Comparison of ENCODE assay signal across 32 mouse cellular contexts in genomic region chr7:98809372-98809771, GRCm38 (mm10). TPM values are rescaled to one million over a fixed set of nuclear protein-coding genes. Genes with fewer than 3 reads are reported as not detected.
DNase-seq lines count a peak whose midpoint lies in the region; ATAC-seq and TF ChIP-seq lines count a peak whose summit lies in the region.
"Had no signal": no experiment of that assay in that cellular context is flagged by ENCODE, and none has a peak within 500 bp of the region (broad histone marks: within the 10 kb centered on the region; RNA-seq: fewer than 3 reads in every experiment).

No protein-coding gene starts in this region.

- TF ChIP-seq CTCF in liver, postnatal 0 days (IDR thresholded peaks at IDR 0.05; ENCODE audit: low read depth): no peak
- TF ChIP-seq CTCF in CH12.LX (conservative IDR thresholded peaks at IDR 0.05 in 1 of 2, IDR thresholded peaks at IDR 0.05 in 1 of 2; ENCODE audit: low read depth in 2 of 2, low read length in 2 of 2): no peak

- ATAC-seq in liver, postnatal 0 days: peak; percentile 53
- no peak for ATAC-seq in liver, embryonic 11.5 days (replicated peaks; ENCODE audit: low FRiP score)
- ATAC-seq in megakaryocyte, adult 5-6 weeks (ENCODE audit: poor library complexity, severe bottlenecking): peak; percentile 82
- no peak for ATAC-seq in heart, embryonic 11.5 days (replicated peaks; ENCODE audit: insufficient number of reproducible peaks, low FRiP score, low TSS enrichment)
- ATAC-seq: forebrain, postnatal 0 days; midbrain, embryonic 15.5 days had no signal

- no peak for DNase-seq in liver, postnatal 0 days
- DNase-seq in liver, embryonic 11.5 days (ENCODE audit: low spot score): no peak
- DNase-seq in CH12.LX (ENCODE audit: extremely low read depth): no peak
- peak; percentile 40 for DNase-seq in splenic B cell, adult 2 months (ENCODE audit: low read depth, low spot score)
- DNase-seq in cerebellum, postnatal 25 days: no peak
- DNase-seq: adrenal gland, postnatal 25 days; cerebellum, adult 11-12 months; cerebellum, adult 9-11 months; forebrain, postnatal 0 days; gastrocnemius, postnatal 36 days; heart, adult 2 months; heart, postnatal 10 days; kidney, adult 18-20 months; kidney, postnatal 25 days; liver, embryonic 13.5 days; lung, adult 2 months; lung, postnatal 10 days; right cerebral cortex, postnatal 4 days had no signal

- TF ChIP-seq POLR2A in CH12.LX (IDR thresholded peaks at IDR 0.05; ENCODE audit: low read depth, low read length): no peak

- 46% methylated on average over 6 of the region's 6 CpGs for WGBS in liver, postnatal 0 days (ENCODE audit: insufficient replicate concordance)
- 67% methylated on average over 6 of the region's 6 CpGs for WGBS in liver, embryonic 11.5 days
- 75% methylated on average over 6 of the region's 6 CpGs for WGBS in heart, embryonic 11.5 days (ENCODE audit: insufficient replicate concordance)

- H3K4me2 ChIP-seq in liver, postnatal 0 days (ENCODE audit: low read depth, low read length): no peak overlapping the region
- H3K4me2 ChIP-seq in liver, embryonic 11.5 days: no peak overlapping the region
- H3K4me2 ChIP-seq in CH12.LX (ENCODE audit: insufficient read depth, low read depth, poor library complexity, severe bottlenecking): 0 out of 2 replicates have a peak overlapping the region, but pooled peaks have one; percentile 4
- no peak overlapping the region for H3K4me2 ChIP-seq in heart, embryonic 11.5 days
- H3K4me2 ChIP-seq: embryonic facial prominence, embryonic 15.5 days; forebrain, embryonic 12.5 days; heart, embryonic 13.5 days; hindbrain, embryonic 15.5 days; kidney, embryonic 15.5 days; limb, embryonic 12.5 days; liver, embryonic 13.5 days; midbrain, embryonic 15.5 days; neural tube, embryonic 13.5 days had no signal

- no peak overlapping the region for H3K27ac ChIP-seq in liver, postnatal 0 days (ENCODE audit: low read depth)
- H3K27ac ChIP-seq in liver, embryonic 11.5 days (ENCODE audit: low read depth, low read length): no peak overlapping the region
- no peak overlapping the region for H3K27ac ChIP-seq in CH12.LX (ENCODE audit: insufficient read depth, low read depth)
- H3K27ac ChIP-seq in heart, embryonic 11.5 days (ENCODE audit: low read depth, low read length): no peak overlapping the region
- H3K27ac ChIP-seq: embryonic facial prominence, embryonic 10.5 days; embryonic facial prominence, embryonic 15.5 days; forebrain, embryonic 12.5 days; heart, adult 2 months; heart, embryonic 13.5 days; hindbrain, embryonic 10.5 days; hindbrain, embryonic 15.5 days; kidney, embryonic 15.5 days; limb, embryonic 12.5 days; liver, embryonic 13.5 days; macrophage; midbrain, embryonic 10.5 days; midbrain, embryonic 15.5 days; neural tube, embryonic 13.5 days had no signal

- no peaks in the 10 kb centered on the region for H3K4me1 ChIP-seq in liver, postnatal 0 days (ENCODE audit: insufficient read depth)
- peaks cover 11% of the 10 kb centered on the region for H3K4me1 ChIP-seq in liver, embryonic 11.5 days (replicated peaks; ENCODE audit: control insufficient read depth, insufficient read depth, low read length)
- H3K4me1 ChIP-seq in CH12.LX (ENCODE audit: control insufficient read depth in 1 of 2, insufficient read depth in 2 of 2): peaks cover 13 to 31% of the 10 kb centered on the region in 2 experiments
- H3K4me1 ChIP-seq in heart, embryonic 11.5 days (ENCODE audit: control insufficient read depth, insufficient read depth, low read length): peaks cover 11% of the 10 kb centered on the region; the same call in 1 of the 2 replicates

- H3K4me3 ChIP-seq in liver, postnatal 0 days (ENCODE audit: low read depth, low read length): no peak overlapping the region
- no peak overlapping the region for H3K4me3 ChIP-seq in liver, embryonic 11.5 days (ENCODE audit: low read depth, low read length)
- H3K4me3 ChIP-seq in CH12.LX (replicated peaks in 1 of 3; ENCODE audit: low read depth in 2 of 3, low read length in 2 of 3, poor library complexity in 1 of 3): no peak overlapping the region
- no peak overlapping the region for H3K4me3 ChIP-seq in heart, embryonic 11.5 days (ENCODE audit: low read depth, low read length)
- H3K4me3 ChIP-seq: embryonic facial prominence, embryonic 10.5 days; embryonic facial prominence, embryonic 15.5 days; forebrain, embryonic 12.5 days; heart, adult 2 months; heart, embryonic 13.5 days; hindbrain, embryonic 10.5 days; hindbrain, embryonic 15.5 days; kidney, embryonic 15.5 days; limb, embryonic 12.5 days; liver, embryonic 13.5 days; midbrain, embryonic 10.5 days; midbrain, embryonic 15.5 days; neural tube, embryonic 13.5 days had no signal

- no peaks in the 10 kb centered on the region for H3K36me3 ChIP-seq in liver, postnatal 0 days (replicated peaks; ENCODE audit: insufficient read depth, low read length)
- H3K36me3 ChIP-seq in liver, embryonic 11.5 days (ENCODE audit: control insufficient read depth, insufficient read depth, low read length): no peaks in the 10 kb centered on the region
- no peaks in the 10 kb centered on the region for H3K36me3 ChIP-seq in CH12.LX (replicated peaks in 1 of 2; ENCODE audit: control insufficient read depth in 1 of 2, insufficient read depth in 1 of 2, low read length in 1 of 2)
- H3K36me3 ChIP-seq in splenic B cell, adult 2 months (ENCODE audit: control insufficient read depth, insufficient read depth, low read length, poor library complexity, severe bottlenecking): no peaks in the 10 kb centered on the region
- no peaks in the 10 kb centered on the region for H3K36me3 ChIP-seq in heart, embryonic 11.5 days (ENCODE audit: control insufficient read depth, insufficient read depth, low read length)
- H3K36me3 ChIP-seq: embryonic facial prominence, embryonic 10.5 days; embryonic facial prominence, embryonic 15.5 days; forebrain, embryonic 12.5 days; heart, embryonic 13.5 days; hindbrain, embryonic 10.5 days; hindbrain, embryonic 15.5 days; kidney, embryonic 15.5 days; limb, embryonic 12.5 days; liver, embryonic 13.5 days; midbrain, embryonic 10.5 days; midbrain, embryonic 15.5 days; neural tube, embryonic 13.5 days had no signal

- dilution Hi-C loops in CH12.LX (cut with MboI; ENCODE audit: extremely low pct_ligation_motif_present, extremely low pct_unique_long_range_greater_than_20kb, low sequenced_read_pairs): no loop called here

- no peak overlapping the region for H3K9ac ChIP-seq in liver, postnatal 0 days (replicated peaks)
- H3K9ac ChIP-seq in liver, embryonic 11.5 days (ENCODE audit: low read depth, low read length): no peak overlapping the region
- no peak overlapping the region for H3K9ac ChIP-seq in CH12.LX (ENCODE audit: insufficient read depth, low read depth)
- H3K9ac ChIP-seq in heart, embryonic 11.5 days (ENCODE audit: low read depth, low read length): no peak overlapping the region
- H3K9ac ChIP-seq: embryonic facial prominence, embryonic 15.5 days; forebrain, embryonic 12.5 days; forebrain, postnatal 0 days; heart, embryonic 13.5 days; hindbrain, embryonic 15.5 days; kidney, embryonic 15.5 days; limb, embryonic 12.5 days; liver, embryonic 13.5 days; midbrain, embryonic 15.5 days; neural tube, embryonic 13.5 days had no signal

- no peaks in the 10 kb centered on the region; the same call in 1 of the 2 replicates for H3K27me3 ChIP-seq in liver, postnatal 0 days (ENCODE audit: insufficient read depth, low read length)
- no peaks in the 10 kb centered on the region for H3K27me3 ChIP-seq in liver, embryonic 11.5 days (replicated peaks; ENCODE audit: control insufficient read depth, insufficient read depth, low read length)
- H3K27me3 ChIP-seq in CH12.LX (replicated peaks): peaks cover 25% of the 10 kb centered on the region
- H3K27me3 ChIP-seq in splenic B cell, adult 2 months (ENCODE audit: control insufficient read depth, insufficient read depth, low read length, poor library complexity, severe bottlenecking): no peaks in the 10 kb centered on the region
- H3K27me3 ChIP-seq in heart, embryonic 11.5 days (ENCODE audit: control insufficient read depth, insufficient read depth, low read length): no peaks in the 10 kb centered on the region
- H3K27me3 ChIP-seq: embryonic facial prominence, embryonic 15.5 days; forebrain, embryonic 12.5 days; heart, embryonic 13.5 days; hindbrain, embryonic 15.5 days; kidney, embryonic 15.5 days; liver, embryonic 13.5 days; midbrain, embryonic 15.5 days had no signal

- TF ChIP-seq RAD21 in CH12.LX (IDR thresholded peaks at IDR 0.05; ENCODE audit: low read depth, low read length): no peak

- H3K9me3 ChIP-seq in liver, postnatal 0 days (ENCODE audit: low read length): no peaks in the 10 kb centered on the region
- H3K9me3 ChIP-seq in liver, embryonic 11.5 days (ENCODE audit: control insufficient read depth, low read length): no peaks in the 10 kb centered on the region
- H3K9me3 ChIP-seq in CH12.LX (replicated peaks; ENCODE audit: low read length): no peaks in the 10 kb centered on the region
- H3K9me3 ChIP-seq in heart, embryonic 11.5 days (replicated peaks; ENCODE audit: control insufficient read depth, low read length): no peaks in the 10 kb centered on the region
- H3K9me3 ChIP-seq: embryonic facial prominence, embryonic 10.5 days; embryonic facial prominence, embryonic 15.5 days; forebrain, embryonic 12.5 days; heart, embryonic 13.5 days; hindbrain, embryonic 10.5 days; hindbrain, embryonic 15.5 days; kidney, embryonic 15.5 days; limb, embryonic 12.5 days; liver, embryonic 13.5 days; midbrain, embryonic 10.5 days; midbrain, embryonic 15.5 days; neural tube, embryonic 13.5 days had no signal

- H3K79me2 ChIP-seq in CH12.LX (replicated peaks; ENCODE audit: control insufficient read depth, extremely low read depth, insufficient read depth, poor library complexity, severe bottlenecking): no peaks in the 10 kb centered on the region

- in situ Hi-C loops in CH12.LX (cut with MboI; ENCODE audit: low pct_ligation_motif_present, low pct_unique_long_range_greater_than_20kb, low sequenced_read_pairs): no loop called here

- TF ChIP-seq EP300 in liver, postnatal 0 days (IDR thresholded peaks at IDR 0.05; ENCODE audit: low read depth): no peak
- TF ChIP-seq EP300 in CH12.LX (IDR thresholded peaks at IDR 0.05; ENCODE audit: low read length): no peak

TF ChIP-seq in CH12.LX, 34 proteins besides CTCF, POLR2A, EP300 and RAD21 (continues in another document):
- TF ChIP-seq ETS1 (conservative IDR thresholded peaks at IDR 0.05; ENCODE audit: low read depth, low read length) (no peak), ZC3H11A (IDR thresholded peaks at IDR 0.05; ENCODE audit: low read depth, low read length) (no peak), TBP (conservative IDR thresholded peaks at IDR 0.05; ENCODE audit: low read depth, low read length) (no peak), RCOR1 (conservative IDR thresholded peaks at IDR 0.05; ENCODE audit: low read depth, low read length) (no peak)

RNA-seq across cellular contexts. Expression of gene Wnt11, which starts 25.5 kb away (rescaled TPM):
- polyA plus RNA-seq in liver, postnatal 0 days (2015; fragmentation: Nextera tagmentation; extraction: Ambion mirVana): 0.12 and 0.40 TPM in 2 replicates
- polyA plus RNA-seq in liver, embryonic 11.5 days (2014; fragmentation: Nextera tagmentation; extraction: Ambion mirVana): 7.5 and 8.0 TPM in 2 replicates
- total RNA-seq in CH12.LX (2012; rRNA removed) (0.21 TPM in 1 of 2 replicates, not detected in the other), CH12.LX (2014; rRNA removed) (not detected in 2 replicates)
- not detected in 2 replicates for polyA plus RNA-seq in CH12.LX (2012; ENCODE audit: insufficient read length, low read depth)
- 0.05 TPM in 1 of 2 replicates, not detected in the other for total RNA-seq in megakaryocyte, adult 5-6 weeks (2015)
- 0.15 TPM in 1 of 2 replicates, not detected in the other for total RNA-seq in megakaryocyte, adult 5-6 weeks (2017)
- 24.5 and 24.7 TPM in 2 replicates for polyA plus RNA-seq in heart, embryonic 11.5 days (2014; fragmentation: Nextera tagmentation; extraction: Ambion mirVana)
- polyA plus RNA-seq: macrophage had no signal

Comparison
In these comparisons a context has a peak if more than half of its experiments do, and no peak if none do; other contexts are left out.
1. ATAC-seq: peak in liver, postnatal 0 days (single experiment) and megakaryocyte, adult 5-6 weeks (single experiment); none in liver, embryonic 11.5 days (single experiment) and heart, embryonic 11.5 days (single experiment).